Mouse (Mus musculus) layer of hippocampus, postnatal 10 days (tissue): ENCODE data around the gene Slc36a2. TPM values are rescaled to one million over a fixed set of nuclear protein-coding genes. Genes with fewer than 3 reads are reported as not detected.

ENCODE experiments used
- DNase-seq, 2 experiments: peaks; one replicate each; pipeline ENCODE4 v3.0.0; 2021; ENCODE audit warnings: low spot score in 2 of 2
- total RNA-seq, 2 experiments: library from RNA; stranded (reverse); gene quantifications; 2 replicates each; pipeline ENCODE4 v1.2.3; 2021

Gene Slc36a2
- total RNA-seq, 2 experiments from 2014 or later: 0.37 to 0.71 TPM

DNA sequence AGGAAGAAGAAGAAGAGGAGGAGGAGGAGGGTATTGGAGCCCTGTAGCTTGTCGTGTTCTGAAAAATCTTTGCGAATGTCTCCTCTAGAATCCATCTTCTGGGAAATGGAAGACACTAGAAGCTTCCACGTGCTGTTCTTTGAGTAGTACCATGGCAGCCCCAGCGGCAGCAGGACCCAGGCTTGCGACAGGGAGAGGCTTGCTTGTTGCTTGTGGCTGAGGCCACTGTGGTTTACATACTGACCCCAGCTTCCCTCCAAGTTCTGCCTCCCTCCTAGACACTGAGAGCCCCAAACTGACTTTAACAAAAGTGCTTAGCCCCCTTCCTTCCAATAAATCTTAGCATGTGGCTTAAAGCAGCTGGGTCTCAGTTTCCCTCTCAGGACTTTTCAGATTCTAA is 631 bp downstream of the Slc36a2 start:
- DNase-seq: no peak

GRCm38 (mm10) chr11:55183124-55183523 is 1.8 kb downstream of the Slc36a2 start:
- no peak for DNase-seq

- DNase-seq: no peak
Measured at GRCm38 (mm10) chr11:55179856-55180255, 5.0 kb downstream of the Slc36a2 start.

DNA sequence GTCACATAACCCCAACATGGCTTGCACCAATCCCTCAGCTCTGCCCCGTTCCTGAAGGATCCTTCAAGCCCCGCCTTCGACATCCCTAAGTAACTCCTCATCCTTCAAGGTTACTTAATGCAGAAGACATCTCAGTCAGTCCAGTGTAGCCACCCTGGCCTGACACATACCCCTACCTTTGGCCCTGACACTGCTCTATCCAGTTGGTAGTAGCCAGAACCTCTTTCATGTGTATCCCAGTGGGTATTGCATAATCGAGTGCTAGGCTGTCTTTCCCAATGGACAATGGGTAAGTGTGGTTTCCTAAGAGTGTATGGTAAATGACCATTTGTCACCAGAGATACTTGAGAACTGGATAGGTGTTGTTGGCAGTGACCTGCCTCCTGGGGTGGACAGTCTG is 6.0 kb downstream of the Slc36a2 start:
- no peak for DNase-seq

GRCm38 (mm10) chr11:55170501-55170900 is 14.4 kb downstream of the Slc36a2 start:
- no peak for DNase-seq

- DNase-seq: no peak
Measured at GRCm38 (mm10) chr11:55168914-55169313, 16.0 kb downstream of the Slc36a2 start.

DNA sequence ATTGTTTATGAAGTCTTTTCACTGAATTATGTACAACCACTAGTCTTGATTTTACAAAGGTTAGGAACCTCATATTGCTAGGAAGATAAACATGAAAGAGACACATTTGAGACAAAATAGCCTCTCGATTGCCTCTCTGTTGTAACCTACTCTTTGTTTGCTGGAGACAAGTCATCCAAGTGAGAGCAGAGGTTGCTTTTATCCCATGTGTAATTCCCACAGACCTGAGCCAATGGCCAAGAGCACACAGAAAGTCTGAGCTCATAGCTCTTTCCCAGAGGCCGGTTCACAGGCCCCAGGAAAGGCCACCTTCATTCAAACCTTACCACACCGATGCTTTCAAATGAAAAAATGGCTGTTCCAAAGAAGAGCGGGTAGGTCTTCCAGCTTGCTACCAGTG is 16.4 kb downstream of the Slc36a2 start:
- no peak for DNase-seq

DNA sequence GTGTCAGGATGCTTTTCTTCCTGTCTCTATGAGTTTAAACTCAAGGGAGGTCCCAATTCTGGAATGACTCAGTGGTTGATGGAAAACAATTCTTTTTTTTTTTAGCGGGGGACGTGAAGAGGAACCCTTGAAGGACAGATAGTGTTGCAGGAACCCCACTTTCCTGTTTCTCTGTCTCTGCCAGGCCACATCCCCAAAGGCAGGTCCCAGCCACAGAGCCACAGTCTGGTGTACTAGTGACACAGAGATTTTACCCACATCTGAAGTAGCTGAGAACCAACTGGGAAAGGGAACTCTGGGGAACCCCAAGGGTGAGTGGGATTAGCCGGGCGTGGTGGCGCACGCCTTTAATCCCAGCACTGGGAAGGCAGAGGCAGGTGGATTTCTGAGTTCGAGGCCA is 19.1 kb downstream of the Slc36a2 start:
- DNase-seq: no peak

DNA sequence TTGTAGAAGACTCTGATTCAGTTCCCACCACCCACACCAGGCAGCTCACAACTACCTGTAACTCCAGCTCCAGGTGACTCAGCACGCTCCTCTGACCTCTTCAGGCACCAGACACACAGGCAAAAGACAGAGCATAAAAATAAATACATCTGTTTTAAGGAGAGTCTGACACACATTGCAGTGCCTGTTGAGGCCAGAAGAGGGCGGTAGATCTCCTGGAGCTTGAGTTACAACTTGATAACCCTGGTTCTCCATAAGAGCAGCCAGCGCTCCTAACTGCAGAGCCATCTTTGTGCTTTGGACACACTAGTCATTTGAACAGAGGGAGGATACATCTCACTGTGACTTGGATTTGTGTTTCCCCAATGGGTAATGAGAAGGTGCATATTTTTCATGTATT is 20.2 kb downstream of the Slc36a2 start:
- peak; percentile 44 to 46 for DNase-seq

GRCm38 (mm10) chr11:55162670-55163069 is 22.2 kb downstream of the Slc36a2 start:
- DNase-seq: peak; percentile 60 to 62

GRCm38 (mm10) chr11:55158785-55159359 is 26.0 kb downstream of the Slc36a2 start:
- DNase-seq: peak; percentile 89 to 92

GRCm38 (mm10) chr11:55155070-55155421 is 29.8 kb downstream of the Slc36a2 start:
- no peak for DNase-seq

- no peak for DNase-seq
Measured at GRCm38 (mm10) chr11:55154398-55155069, 30.3 kb downstream of the Slc36a2 start.

DNA sequence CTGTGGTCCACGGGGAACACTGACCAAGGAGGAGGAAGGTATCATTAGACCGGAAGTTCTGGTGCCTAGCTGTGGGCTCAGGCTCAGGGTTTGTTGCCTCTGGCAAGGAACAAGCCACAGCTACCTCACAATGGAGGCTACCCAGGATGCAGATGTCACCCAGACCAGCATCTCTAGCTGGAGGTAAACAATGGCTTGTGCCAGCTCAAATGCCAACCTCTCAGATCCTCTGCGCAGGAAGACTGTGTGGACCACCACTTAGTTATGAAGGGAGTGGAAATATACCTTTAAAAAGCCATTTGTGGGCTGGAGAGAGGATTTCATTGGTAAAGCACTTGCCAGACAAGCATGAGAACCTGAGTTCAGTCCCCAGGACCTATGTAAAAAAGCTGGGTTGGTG is 33.3 kb downstream of the Slc36a2 start, which contains the start of gene Slc36a3:
Slc36a3 (minus strand) TSS at position 101 of the 400 bp plus-strand sequence.
- no peak for DNase-seq

GRCm38 (mm10) chr11:55148461-55148860 is 36.4 kb downstream of the Slc36a2 start:
- DNase-seq: no peak

DNA sequence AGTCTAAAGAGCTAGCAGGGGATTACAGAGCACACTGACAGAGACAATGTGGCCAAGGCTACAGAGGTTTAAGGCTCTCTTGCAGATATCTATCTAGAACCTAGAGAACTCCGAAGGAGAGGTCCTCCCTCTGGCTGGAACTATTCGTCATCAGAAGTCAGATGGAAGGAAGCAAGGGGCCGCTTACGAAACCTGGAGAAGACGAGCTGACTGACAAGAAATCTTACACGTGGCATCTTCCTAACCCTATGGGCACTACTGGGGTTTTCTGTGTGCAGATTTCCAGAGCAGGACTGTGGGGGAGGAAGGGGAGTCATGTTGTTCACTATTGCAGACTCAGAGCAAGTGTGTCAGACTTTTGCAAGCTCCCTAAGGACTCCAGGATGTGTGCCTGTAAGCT is 37.5 kb downstream of the Slc36a2 start:
- no peak for DNase-seq

- DNase-seq: no peak
Measured at GRCm38 (mm10) chr11:55146855-55147254, 38.0 kb downstream of the Slc36a2 start.

DNA sequence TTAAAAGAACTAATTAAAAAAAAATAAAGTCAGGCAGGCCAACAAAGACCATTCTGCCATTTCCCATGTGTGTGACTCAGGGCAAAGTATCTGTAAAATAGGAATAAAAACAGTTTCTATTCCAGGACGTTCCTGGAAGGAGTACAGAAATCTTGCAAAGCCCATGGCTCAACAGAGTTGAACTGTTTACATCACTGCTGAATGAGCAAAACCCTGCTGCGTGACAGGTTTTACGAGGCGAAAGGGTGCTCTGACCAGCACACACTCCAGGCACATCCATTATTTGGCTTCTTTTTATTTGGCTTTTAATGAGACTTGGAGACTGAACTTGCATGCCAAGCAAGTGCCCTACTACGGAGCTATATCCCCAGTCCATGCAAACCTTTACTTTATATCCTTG is 40.9 kb downstream of the Slc36a2 start:
- no peak for DNase-seq

- no peak for DNase-seq
Measured at GRCm38 (mm10) chr11:55141502-55141901, 43.4 kb downstream of the Slc36a2 start.

DNA sequence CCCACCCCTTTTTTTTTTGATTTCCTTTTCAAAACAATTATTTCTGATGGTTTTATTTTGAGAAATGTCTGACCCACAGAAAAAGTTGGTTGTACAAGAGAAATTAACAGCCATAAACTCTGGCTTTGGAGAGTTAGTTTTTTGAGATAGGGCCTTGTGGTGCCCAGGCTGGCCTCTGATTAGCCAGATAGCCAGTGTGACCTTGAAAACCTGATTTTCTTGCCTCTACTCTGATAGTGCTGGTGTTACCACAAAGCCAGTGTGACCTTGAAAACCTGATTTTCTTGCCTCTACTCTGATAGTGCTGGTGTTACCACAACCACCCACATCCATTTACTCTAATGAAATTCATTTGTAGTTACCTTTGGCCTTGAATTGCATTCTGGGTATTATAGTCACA is 47.2 kb downstream of the Slc36a2 start:
- no peak for DNase-seq

GRCm38 (mm10) chr11:55136770-55137547 is 47.9 kb downstream of the Slc36a2 start:
- DNase-seq: peak in 1 of 2 experiments; percentile 20

GRCm38 (mm10) chr11:55134871-55135270 is 50.0 kb downstream of the Slc36a2 start:
- DNase-seq: no peak
